Mouse (Mus musculus) cerebellum, adult 2 months (tissue): ENCODE data around the gene Gas1. TPM values are rescaled to one million over a fixed set of nuclear protein-coding genes. Genes with fewer than 3 reads are reported as not detected.

ENCODE experiments used
- DNase-seq, 2 experiments: peaks; one replicate each; pipeline ENCODE4 v3.0.0; 2021
- H3K27ac ChIP-seq: fragments of 200-500 bp; 2 replicates; pipeline ENCODE4 v1.5.1; 2012; ENCODE audit warnings: low read length, control low read depth, inconsistent platforms; ENCODE audit not compliant: insufficient read depth
- H3K27me3 ChIP-seq: fragments of 200-500 bp; 2 replicates; pipeline ENCODE4 v1.6.1; 2012; ENCODE audit warnings: inconsistent platforms, mild to moderate bottlenecking, low read length, moderate library complexity; ENCODE audit not compliant: control insufficient read depth, insufficient read depth
- H3K4me1 ChIP-seq: fragments of 200-500 bp; 2 replicates; pipeline ENCODE4 v1.6.1; 2011; ENCODE audit warnings: low read length; ENCODE audit not compliant: control insufficient read depth, insufficient read depth
- H3K4me3 ChIP-seq: fragments of 200-500 bp; replicated peaks from 2 replicates; pipeline ENCODE3; 2011; ENCODE audit warnings: mild to moderate bottlenecking, low read depth, low read length, control low read depth; ENCODE audit not compliant: insufficient read depth
- CTCF ChIP-seq: fragments of 200-500 bp; IDR thresholded peaks from 2 replicates; pipeline ENCODE4 v1.5.1; 2011; ENCODE audit warnings: low read depth, mild to moderate bottlenecking, control low read depth, low read length, moderate library complexity, borderline replicate concordance; ENCODE audit not compliant: insufficient read depth
- POLR2A ChIP-seq: fragments of 200-500 bp; IDR thresholded peaks from 2 replicates; pipeline ENCODE4 v1.6.1; 2011; ENCODE audit warnings: low read length, control low read depth, borderline replicate concordance; ENCODE audit not compliant: insufficient read depth
- WGBS: fragments of 180-500 bp; shearing (Covaris S2); methylation state at CpG from one replicate; pipeline ENCODE4 v1.1.7; 2018; 5-methylcytosine and 5-hydroxymethylcytosine counted together
- polyA plus RNA-seq: library from polyadenylated mRNA; depleted of rRNA; stranded (reverse); fragments of >200 nt; gene quantifications from 2 replicates; pipeline ENCODE4 v1.2.3, GENCODE M21; 2012

Gas1 gene
- polyA plus RNA-seq, 1 experiment, result 13.1 TPM

GRCm38 (mm10) chr13:60204746-60205145 lies 27.6 kb upstream of the Gas1 start:
- no peaks in the 10 kb centered on the region for H3K27me3 ChIP-seq
- no peaks in the 10 kb centered on the region for H3K4me1 ChIP-seq
- no peak overlapping the region for H3K27ac ChIP-seq
- H3K4me3 ChIP-seq, result no peak overlapping the region
- TF ChIP-seq CTCF (no peak), POLR2A (no peak)
- 90% methylated on average over 6 of the region's 6 CpGs for WGBS
- no peak for DNase-seq

GRCm38 (mm10) chr13:60193273-60193672 lies 16.1 kb upstream of the Gas1 start:
- no peak for DNase-seq
- Histone ChIP-seq H3K27ac (no peak overlapping the region), H3K4me1 (no peaks in the 10 kb centered on the region), H3K4me3 (no peak overlapping the region), H3K27me3 (no peaks in the 10 kb centered on the region)
- TF ChIP-seq CTCF (no peak), POLR2A (no peak)
- 63% methylated on average over 6 of the region's 6 CpGs for WGBS

GRCm38 (mm10) chr13:60189923-60190322 lies 12.8 kb upstream of the Gas1 start:
- Histone ChIP-seq H3K4me1 (no peaks in the 10 kb centered on the region), H3K4me3 (no peak overlapping the region), H3K27me3 (no peaks in the 10 kb centered on the region), H3K27ac (no peak overlapping the region)
- WGBS, result 83% methylated on average over 10 of the region's 10 CpGs
- DNase-seq, result no peak
- TF ChIP-seq POLR2A, result no peak
- no peak for TF ChIP-seq CTCF

GRCm38 (mm10) chr13:60188952-60189351 lies 11.8 kb upstream of the Gas1 start:
- Histone ChIP-seq H3K4me1 (no peaks in the 10 kb centered on the region), H3K27me3 (no peaks in the 10 kb centered on the region), H3K4me3 (no peak overlapping the region), H3K27ac (no peak overlapping the region)
- 80% methylated on average over 8 of the region's 8 CpGs for WGBS
- DNase-seq, result no peak
- TF ChIP-seq POLR2A, result no peak
- TF ChIP-seq CTCF, result no peak

- no peak for DNase-seq
- 90% methylated on average over 2 of the region's 2 CpGs for WGBS
- Histone ChIP-seq H3K4me1 (no peaks in the 10 kb centered on the region), H3K27me3 (no peaks in the 10 kb centered on the region), H3K4me3 (no peak overlapping the region), H3K27ac (no peak overlapping the region)
- no peak for TF ChIP-seq POLR2A
- no peak for TF ChIP-seq CTCF
Observed at GRCm38 (mm10) chr13:60187276-60187675, 10.1 kb upstream of the Gas1 start.

GRCm38 (mm10) chr13:60182346-60182745 lies 5.2 kb upstream of the Gas1 start:
- H3K4me3 ChIP-seq, result no peak overlapping the region
- H3K27me3 ChIP-seq, result no peaks in the 10 kb centered on the region
- DNase-seq, result no peak
- TF ChIP-seq POLR2A, result no peak
- no peak for TF ChIP-seq CTCF
- H3K4me1 ChIP-seq, result no peaks in the 10 kb centered on the region; the same call in 1 of the 2 replicates
- no peak overlapping the region for H3K27ac ChIP-seq
- WGBS, result 61% methylated on average over 4 of the region's 4 CpGs

GRCm38 (mm10) chr13:60179641-60180040 lies 2.5 kb upstream of the Gas1 start:
- Histone ChIP-seq H3K4me3 (no peak overlapping the region), H3K27ac (no peak overlapping the region), H3K4me1 (no peaks in the 10 kb centered on the region; the same call in 1 of the 2 replicates), H3K27me3 (no peaks in the 10 kb centered on the region; the same call in 1 of the 2 replicates)
- WGBS, result 85% methylated on average over 4 of the region's 4 CpGs
- DNase-seq, result no peak
- TF ChIP-seq POLR2A, result no peak
- TF ChIP-seq CTCF, result no peak

GRCm38 (mm10) chr13:60178416-60178815 lies 1.3 kb upstream of the Gas1 start:
- under 1% methylated on average over 15 of the region's 15 CpGs for WGBS
- H3K4me3 ChIP-seq, result peak overlapping the region; percentile 74

GRCm38 (mm10) chr13:60177797-60178110 lies 589 bp upstream of the Gas1 start:
- H3K4me3 ChIP-seq, result no peak overlapping the region
- H3K27me3 ChIP-seq, result no peaks in the 10 kb centered on the region; the same call in 1 of the 2 replicates
- no peaks in the 10 kb centered on the region; the same call in 1 of the 2 replicates for H3K4me1 ChIP-seq
- WGBS, result 0% methylated on average over 13 of the region's 13 CpGs
- no peak overlapping the region for H3K27ac ChIP-seq
- TF ChIP-seq POLR2A, result no peak
- TF ChIP-seq CTCF, result no peak
- DNase-seq, result no peak

More at GRCm38 (mm10) chr13:60178416-60178815, 1.3 kb upstream of the Gas1 start:
- Histone ChIP-seq H3K27ac (no peak overlapping the region), H3K27me3 (no peaks in the 10 kb centered on the region; the same call in 1 of the 2 replicates), H3K4me1 (no peaks in the 10 kb centered on the region; the same call in 1 of the 2 replicates)
- DNase-seq, result peak; percentile 78 to 86
- TF ChIP-seq CTCF (peak; percentile 95), POLR2A (no peak)

GRCm38 (mm10) chr13:60176776-60177105 lies 424 bp downstream of the Gas1 start:
- no peak for TF ChIP-seq CTCF
- TF ChIP-seq POLR2A, result no peak
- no peak for DNase-seq
- H3K4me3 ChIP-seq, result peak overlapping the region; percentile 32
- H3K27me3 ChIP-seq, result no peaks in the 10 kb centered on the region; the same call in 1 of the 2 replicates
- no peaks in the 10 kb centered on the region; the same call in 1 of the 2 replicates for H3K4me1 ChIP-seq
- under 1% methylated on average over 53 of the region's 53 CpGs for WGBS
- H3K27ac ChIP-seq, result no peak overlapping the region
